Mouse (Mus musculus) 416B (cell line): ENCODE measurements around the gene Ttc4.

Experiments used
- DNase-seq: peaks from one replicate; pipeline ENCODE4 v3.0.0; 2011; ENCODE audit warnings: low read depth

Gene Ttc4

GRCm38 (mm10) chr4:106678442-106679118 is at the start of gene Ttc4:
Ttc4 (minus strand) TSS chr4:106678944.
- DNase-seq = peak; percentile 93

- no peak for DNase-seq
Observed at GRCm38 (mm10) chr4:106720631-106721030, 41.9 kb upstream of the Ttc4 start.

- DNase-seq = peak; percentile 6
Observed at GRCm38 (mm10) chr4:106713622-106714021, 34.9 kb upstream of the Ttc4 start.

- peak; percentile 66 for DNase-seq
Observed at GRCm38 (mm10) chr4:106708408-106708807, 29.7 kb upstream of the Ttc4 start.

GRCm38 (mm10) chr4:106707957-106708356 is 29.2 kb upstream of the Ttc4 start:
- DNase-seq = peak; percentile 7

GRCm38 (mm10) chr4:106705096-106705665 is 26.4 kb upstream of the Ttc4 start:
- DNase-seq = no peak

GRCm38 (mm10) chr4:106704416-106704815 is 25.7 kb upstream of the Ttc4 start:
- no peak for DNase-seq

- no peak for DNase-seq
Observed at GRCm38 (mm10) chr4:106703956-106704355, 25.2 kb upstream of the Ttc4 start.

GRCm38 (mm10) chr4:106700798-106701197 is 22.1 kb upstream of the Ttc4 start:
- DNase-seq = no peak

- peak; percentile 11 for DNase-seq
Observed at GRCm38 (mm10) chr4:106699989-106700388, 21.2 kb upstream of the Ttc4 start.

GRCm38 (mm10) chr4:106693841-106694430 is 15.2 kb upstream of the Ttc4 start:
- no peak for DNase-seq

GRCm38 (mm10) chr4:106688636-106689296 is 10.0 kb upstream of the Ttc4 start:
- no peak for DNase-seq

- DNase-seq = no peak
Observed at GRCm38 (mm10) chr4:106680955-106681354, 2.2 kb upstream of the Ttc4 start.

- no peak for DNase-seq
Observed at GRCm38 (mm10) chr4:106679152-106679551, 408 bp upstream of the Ttc4 start.

GRCm38 (mm10) chr4:106676749-106677148 is 2.0 kb downstream of the Ttc4 start:
- DNase-seq = no peak

GRCm38 (mm10) chr4:106666546-106666945 is 12.2 kb downstream of the Ttc4 start:
- no peak for DNase-seq

GRCm38 (mm10) chr4:106665673-106666072 is 13.1 kb downstream of the Ttc4 start:
- no peak for DNase-seq

- no peak for DNase-seq
Observed at GRCm38 (mm10) chr4:106665269-106665668, 13.5 kb downstream of the Ttc4 start.

- DNase-seq = no peak
Observed at GRCm38 (mm10) chr4:106664697-106665096, 14.0 kb downstream of the Ttc4 start.

- no peak for DNase-seq
Observed at GRCm38 (mm10) chr4:106663956-106664470, 14.7 kb downstream of the Ttc4 start.

- DNase-seq = no peak
Observed at GRCm38 (mm10) chr4:106655681-106656080, 23.1 kb downstream of the Ttc4 start.

GRCm38 (mm10) chr4:106653051-106653450 is 25.7 kb downstream of the Ttc4 start:
- no peak for DNase-seq

- no peak for DNase-seq
Observed at GRCm38 (mm10) chr4:106652546-106652945, 26.2 kb downstream of the Ttc4 start.
